Mouse (Mus musculus) C2C12 (cell line): ENCODE data around the gene St8sia1. TPM values are rescaled to one million over a fixed set of nuclear protein-coding genes. Genes with fewer than 3 reads are reported as not detected.

Experiments
- H3K27me3 ChIP-seq: one replicate; pipeline ENCODE4 v1.6.1; 2011; ENCODE audit not compliant: control insufficient read depth, insufficient read depth, insufficient read length
- H3K36me3 ChIP-seq: one replicate; pipeline ENCODE4 v1.6.1; 2011; ENCODE audit not compliant: control insufficient read depth, insufficient read depth
- H3K4me3 ChIP-seq: one replicate; pipeline ENCODE4 v1.5.1; 2011; ENCODE audit warnings: mild to moderate bottlenecking, control low read depth; ENCODE audit not compliant: poor library complexity, insufficient read depth, severe bottlenecking
- H3K79me2 ChIP-seq: one replicate; pipeline ENCODE4 v1.6.1; 2011; ENCODE audit not compliant: control insufficient read depth, insufficient read depth
- H3K79me3 ChIP-seq: one replicate; pipeline ENCODE4 v1.6.1; 2011; ENCODE audit warnings: low read depth, control low read depth
- H3ac ChIP-seq: one replicate; pipeline ENCODE3; 2011; ENCODE audit warnings: low read depth; ENCODE audit not compliant: control insufficient read depth, insufficient read length
- CEBPB ChIP-seq: IDR thresholded peaks from one replicate; pipeline ENCODE4 v1.6.1; 2011; ENCODE audit warnings: low read depth, mild to moderate bottlenecking, control low read depth, moderate library complexity
- CTCF ChIP-seq: IDR thresholded peaks from one replicate; pipeline ENCODE4 v1.5.1; 2011; ENCODE audit not compliant: control insufficient read depth, insufficient read depth, insufficient read length
- FOSL1 ChIP-seq: IDR thresholded peaks from one replicate; pipeline ENCODE4 v1.8.0; 2011; ENCODE audit warnings: mild to moderate bottlenecking, low read length; ENCODE audit not compliant: poor library complexity, insufficient read depth, severe bottlenecking
- MAX ChIP-seq: IDR thresholded peaks from one replicate; pipeline ENCODE4 v1.6.1; 2011; ENCODE audit warnings: mild to moderate bottlenecking, control low read depth
- MYOD1 ChIP-seq: IDR thresholded peaks from one replicate; pipeline ENCODE4 v1.6.1; 2011; ENCODE audit warnings: low read depth; ENCODE audit not compliant: control insufficient read depth, insufficient read length
- MYOG ChIP-seq: IDR thresholded peaks from one replicate; pipeline ENCODE4 v1.6.1; 2011; ENCODE audit not compliant: control insufficient read depth, insufficient read length; ENCODE audit errors: extremely low read depth
- USF1 ChIP-seq: IDR thresholded peaks from one replicate; pipeline ENCODE4 v1.6.1; 2011; ENCODE audit warnings: low read depth, mild to moderate bottlenecking, control low read depth, moderate library complexity
- polyA plus RNA-seq: library from polyadenylated mRNA; unstranded; fragments of >200 nt; fragmentation: generic; extraction: Trizol; gene quantifications from one replicate; pipeline ENCODE4 v1.2.1, GENCODE M21; 2012; ENCODE audit warnings: missing spikeins

The St8sia1 gene
- polyA plus RNA-seq, 1 experiment: not detected

DNA sequence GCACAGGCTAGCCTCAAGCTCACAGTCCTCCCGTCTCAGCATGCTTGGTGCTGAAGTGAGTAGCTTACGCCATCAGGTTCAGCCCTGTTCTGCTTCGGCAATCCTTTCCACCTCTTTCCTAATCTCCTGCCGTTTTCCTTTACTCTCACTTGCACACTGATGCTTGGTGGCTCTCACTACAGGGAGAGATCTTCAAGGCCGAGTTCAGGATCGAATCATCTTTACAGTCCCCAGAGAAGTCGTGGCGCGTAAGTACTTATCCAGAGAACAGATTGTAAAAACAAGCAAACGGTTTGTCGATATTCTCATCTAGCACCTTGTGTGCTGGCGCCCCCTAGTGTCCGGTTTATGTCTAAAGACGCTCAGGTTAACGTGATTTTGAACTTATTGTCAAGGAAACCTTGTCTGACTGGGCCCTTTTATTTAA lies 149.7 kb downstream of the St8sia1 start:
- Histone ChIP-seq H3ac (peak overlapping the region; percentile 39), H3K36me3 (no peaks in the 10 kb centered on the region), H3K27me3 (no peaks in the 10 kb centered on the region), H3K4me3 (no peak overlapping the region), H3K79me2 (no peaks in the 10 kb centered on the region), H3K79me3 (no peaks in the 10 kb centered on the region)
- TF ChIP-seq CEBPB: no peak
- TF ChIP-seq CTCF: peak; percentile 24
- TF ChIP-seq USF1: no peak
- no peak for TF ChIP-seq MYOD1
- TF ChIP-seq MYOG: no peak
- TF ChIP-seq MAX: no peak

DNA sequence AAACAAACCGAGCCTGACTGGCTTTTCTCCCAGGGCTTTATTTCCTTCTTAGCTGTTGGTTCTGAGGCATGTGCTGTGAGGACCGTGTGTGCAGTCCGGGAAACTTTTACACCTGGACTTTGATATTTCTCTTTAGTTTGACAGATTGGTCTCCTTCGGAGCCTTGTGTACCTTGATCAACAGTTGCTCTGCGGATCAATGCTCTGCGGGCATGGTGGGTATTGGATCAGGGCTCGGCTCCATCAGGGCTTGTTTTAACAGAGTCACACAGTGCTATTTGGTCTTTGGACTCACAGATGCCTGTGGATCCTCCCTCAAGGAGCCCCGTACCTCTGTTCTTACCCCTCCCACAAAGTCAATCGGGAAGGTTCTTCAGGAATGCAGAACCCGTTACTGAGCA lies 150.2 kb downstream of the St8sia1 start:
- Histone ChIP-seq H3K4me3 (no peak overlapping the region), H3K27me3 (no peaks in the 10 kb centered on the region), H3ac (no peak overlapping the region), H3K36me3 (no peaks in the 10 kb centered on the region), H3K79me3 (no peaks in the 10 kb centered on the region), H3K79me2 (no peaks in the 10 kb centered on the region)
- no peak for TF ChIP-seq CTCF
- no peak for TF ChIP-seq MYOD1
- no peak for TF ChIP-seq MAX
- TF ChIP-seq FOSL1: no peak
- TF ChIP-seq USF1: no peak
- TF ChIP-seq CEBPB: no peak
- TF ChIP-seq MYOG: no peak

DNA sequence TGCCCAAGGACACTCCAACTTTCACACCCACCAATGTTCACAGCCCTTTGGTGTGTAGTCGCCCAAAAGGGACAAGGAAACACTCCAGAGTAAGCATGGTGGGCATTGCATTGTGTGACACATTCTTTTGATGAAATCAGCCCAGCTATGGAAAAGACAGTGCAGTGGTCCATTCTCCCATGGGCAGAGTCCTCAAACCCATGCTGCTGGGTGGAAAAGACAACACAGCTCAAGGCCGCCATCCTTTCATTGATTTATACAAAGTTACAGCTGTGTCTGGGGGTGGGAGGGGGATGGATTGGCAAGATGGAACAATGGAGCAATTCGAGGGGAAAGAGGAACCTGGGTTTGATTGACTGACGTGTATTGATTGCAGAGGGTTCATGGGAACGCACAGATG lies 151.3 kb downstream of the St8sia1 start:
- TF ChIP-seq CEBPB (no peak), USF1 (no peak), MAX (no peak), MYOG (no peak), FOSL1 (no peak), CTCF (no peak), MYOD1 (no peak)
- Histone ChIP-seq H3K27me3 (no peaks in the 10 kb centered on the region), H3K79me3 (no peaks in the 10 kb centered on the region), H3ac (no peak overlapping the region), H3K79me2 (no peaks in the 10 kb centered on the region), H3K4me3 (no peak overlapping the region), H3K36me3 (no peaks in the 10 kb centered on the region)

DNA sequence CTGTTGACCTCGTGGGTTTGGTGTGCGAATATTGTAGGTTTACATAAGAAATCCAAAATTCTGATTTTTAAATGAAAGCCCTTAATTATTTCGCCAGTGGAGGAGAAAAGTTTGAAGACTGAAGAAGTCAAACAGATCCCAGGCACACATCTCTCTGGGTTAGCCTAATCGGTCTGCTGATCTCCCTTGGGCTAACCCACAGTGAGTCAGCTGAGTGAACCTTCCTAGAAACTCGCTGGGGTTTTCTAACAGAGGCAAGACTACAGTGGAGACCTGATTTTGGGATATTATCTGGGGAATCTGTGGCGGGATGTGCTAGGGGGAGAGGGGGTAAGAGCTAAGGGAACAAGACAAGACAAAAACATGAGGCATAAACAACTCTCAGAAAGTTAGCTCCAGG lies 154.0 kb downstream of the St8sia1 start:
- no peak overlapping the region for H3ac ChIP-seq
- H3K79me3 ChIP-seq: no peaks in the 10 kb centered on the region
- no peaks in the 10 kb centered on the region for H3K36me3 ChIP-seq
- no peaks in the 10 kb centered on the region for H3K79me2 ChIP-seq
- TF ChIP-seq MYOD1 (no peak), MAX (no peak)
- no peaks in the 10 kb centered on the region for H3K27me3 ChIP-seq
- no peak overlapping the region for H3K4me3 ChIP-seq

DNA sequence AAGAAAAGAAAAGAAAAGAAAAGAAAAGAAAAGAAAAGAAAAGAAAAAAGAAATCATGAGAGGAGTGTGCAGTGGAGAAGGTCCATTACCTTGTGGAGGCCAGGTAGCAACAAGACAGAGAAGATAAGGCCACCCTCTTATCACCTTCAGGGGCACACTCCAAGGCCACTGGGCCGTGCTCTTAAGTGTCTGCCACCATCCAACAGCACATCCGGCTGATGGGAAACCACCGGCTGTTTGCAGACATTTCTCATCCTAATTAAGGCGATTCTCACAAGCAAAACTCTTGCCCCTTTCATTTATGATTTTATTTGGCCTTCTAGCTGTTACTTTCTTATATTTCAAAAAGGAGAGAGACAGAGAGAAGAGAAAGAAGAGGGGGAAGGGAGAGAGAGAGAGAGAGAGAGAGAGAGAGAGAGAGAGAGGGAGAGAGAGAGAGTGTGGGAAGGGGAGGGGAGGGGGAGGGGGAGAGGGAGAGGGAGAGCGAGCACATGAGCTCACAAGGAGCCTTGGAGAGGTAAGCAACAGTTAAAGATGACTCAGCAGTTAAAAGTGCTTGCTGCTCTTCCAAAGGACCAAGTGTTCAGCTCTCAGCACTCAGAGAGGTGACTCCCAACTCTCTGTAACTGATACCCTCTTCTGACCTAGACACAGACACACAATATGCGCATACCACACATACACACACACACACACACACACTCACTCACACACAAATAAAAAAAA lies 154.7 kb downstream of the St8sia1 start:
- Histone ChIP-seq H3K79me3 (no peaks in the 10 kb centered on the region), H3K4me3 (no peak overlapping the region), H3ac (no peak overlapping the region), H3K36me3 (no peaks in the 10 kb centered on the region), H3K27me3 (no peaks in the 10 kb centered on the region), H3K79me2 (no peaks in the 10 kb centered on the region)
- TF ChIP-seq FOSL1: no peak
- TF ChIP-seq CEBPB: no peak
- no peak for TF ChIP-seq CTCF
- no peak for TF ChIP-seq MAX

DNA sequence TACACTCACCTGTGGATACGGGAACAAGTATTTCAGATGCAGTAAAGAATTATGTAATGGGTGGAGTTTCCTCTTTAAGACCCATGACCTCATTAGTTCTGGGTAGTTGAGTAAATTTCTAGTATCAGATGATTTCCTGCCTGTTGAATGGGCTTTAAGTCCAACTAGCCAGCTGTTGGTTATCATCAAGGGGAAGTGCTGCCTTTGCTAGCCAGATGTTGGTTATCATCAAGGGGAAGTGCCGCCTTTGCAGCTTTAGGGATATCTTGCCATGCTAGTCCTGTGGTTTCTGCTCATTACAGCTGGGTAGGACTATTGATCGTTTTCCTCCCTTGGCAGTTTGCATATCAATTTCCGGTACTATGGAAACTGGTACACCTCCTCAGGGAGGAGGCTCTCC lies 157.9 kb downstream of the St8sia1 start:
- Histone ChIP-seq H3K4me3 (no peak overlapping the region), H3K79me3 (no peaks in the 10 kb centered on the region), H3ac (no peak overlapping the region), H3K36me3 (no peaks in the 10 kb centered on the region), H3K27me3 (no peaks in the 10 kb centered on the region), H3K79me2 (no peaks in the 10 kb centered on the region)
- TF ChIP-seq MYOD1: no peak
- TF ChIP-seq MAX: no peak
- TF ChIP-seq CTCF: no peak
- no peak for TF ChIP-seq MYOG
- no peak for TF ChIP-seq FOSL1
- no peak for TF ChIP-seq CEBPB
- TF ChIP-seq USF1: no peak
